Mouse (Mus musculus): ENCODE results near the gene 3110082I17Rik. TPM values are rescaled to one million over a fixed set of nuclear protein-coding genes. Genes with fewer than 3 reads are reported as not detected.
"Not testable (repeated sequence)": the region's sequence is repeated elsewhere in the genome, so short reads cannot be mapped to it uniquely, and the experiment has no call there.

3110082I17Rik gene
- total RNA-seq, 4 experiments from 2014 or later, result 5.4 to 8.7 (median 6.8) TPM

DNA sequence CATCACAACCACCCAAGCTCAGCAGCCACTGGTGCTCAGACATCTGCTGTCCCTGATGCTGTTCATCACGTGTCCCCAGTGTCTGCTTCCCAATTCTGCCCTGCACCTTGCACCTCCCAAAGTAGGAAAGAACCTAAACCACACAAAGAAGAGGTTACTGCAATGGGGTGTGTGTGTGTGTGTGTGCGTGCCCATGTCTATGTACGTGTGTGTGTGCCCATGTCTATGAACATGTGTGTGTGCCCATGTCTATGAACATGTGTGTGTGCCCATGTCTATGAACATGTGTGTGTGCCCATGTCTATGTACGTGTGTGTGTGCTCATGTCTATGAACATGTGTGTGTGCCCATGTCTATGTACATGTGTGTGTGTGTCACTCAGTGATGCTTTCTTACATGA is 64.8 kb downstream of the 3110082I17Rik start:
- no peak for DNase-seq (ENCODE audit: low spot score)

DNA sequence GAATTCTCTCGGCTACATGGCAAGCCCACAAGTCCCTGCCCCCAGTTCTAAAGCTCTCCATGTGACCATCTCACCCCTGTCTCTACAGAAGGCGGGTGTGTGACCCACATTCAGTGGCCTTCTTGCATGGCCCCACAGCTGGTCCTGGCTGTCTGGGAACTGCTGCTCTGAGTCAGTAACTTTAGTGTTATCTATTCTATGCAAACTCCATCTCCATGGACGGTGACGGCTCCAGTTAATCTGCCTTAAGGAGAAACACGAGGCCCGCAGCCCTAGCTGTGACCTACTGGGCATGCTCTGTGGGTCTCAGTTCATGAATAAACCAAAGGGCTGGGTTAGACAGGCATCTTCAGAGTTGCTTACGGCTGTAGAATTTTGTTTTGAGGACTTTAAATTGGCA is 65.9 kb downstream of the 3110082I17Rik start:
- DNase-seq (ENCODE audit: low spot score), result no peak

DNA sequence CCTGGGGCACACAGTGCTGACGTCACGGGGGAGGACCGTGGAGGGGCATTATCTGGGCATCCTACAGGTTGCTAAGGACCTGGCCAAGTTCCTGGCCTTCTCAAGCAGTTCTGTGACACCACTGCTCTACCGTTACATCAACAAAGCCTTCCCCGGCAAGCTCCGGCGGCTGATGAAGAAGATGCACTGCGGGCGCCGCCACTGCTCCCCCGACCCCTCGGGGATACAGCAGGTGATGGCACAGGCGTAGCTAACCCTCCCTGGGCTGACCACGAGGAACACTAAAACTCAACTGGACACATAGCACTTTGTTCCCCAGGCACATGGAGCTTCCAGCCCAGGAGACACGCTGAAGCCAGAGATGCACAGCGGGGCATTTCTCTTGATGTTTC is 67.1 kb downstream of the 3110082I17Rik start:
- DNase-seq (ENCODE audit: low spot score), result no peak

DNA sequence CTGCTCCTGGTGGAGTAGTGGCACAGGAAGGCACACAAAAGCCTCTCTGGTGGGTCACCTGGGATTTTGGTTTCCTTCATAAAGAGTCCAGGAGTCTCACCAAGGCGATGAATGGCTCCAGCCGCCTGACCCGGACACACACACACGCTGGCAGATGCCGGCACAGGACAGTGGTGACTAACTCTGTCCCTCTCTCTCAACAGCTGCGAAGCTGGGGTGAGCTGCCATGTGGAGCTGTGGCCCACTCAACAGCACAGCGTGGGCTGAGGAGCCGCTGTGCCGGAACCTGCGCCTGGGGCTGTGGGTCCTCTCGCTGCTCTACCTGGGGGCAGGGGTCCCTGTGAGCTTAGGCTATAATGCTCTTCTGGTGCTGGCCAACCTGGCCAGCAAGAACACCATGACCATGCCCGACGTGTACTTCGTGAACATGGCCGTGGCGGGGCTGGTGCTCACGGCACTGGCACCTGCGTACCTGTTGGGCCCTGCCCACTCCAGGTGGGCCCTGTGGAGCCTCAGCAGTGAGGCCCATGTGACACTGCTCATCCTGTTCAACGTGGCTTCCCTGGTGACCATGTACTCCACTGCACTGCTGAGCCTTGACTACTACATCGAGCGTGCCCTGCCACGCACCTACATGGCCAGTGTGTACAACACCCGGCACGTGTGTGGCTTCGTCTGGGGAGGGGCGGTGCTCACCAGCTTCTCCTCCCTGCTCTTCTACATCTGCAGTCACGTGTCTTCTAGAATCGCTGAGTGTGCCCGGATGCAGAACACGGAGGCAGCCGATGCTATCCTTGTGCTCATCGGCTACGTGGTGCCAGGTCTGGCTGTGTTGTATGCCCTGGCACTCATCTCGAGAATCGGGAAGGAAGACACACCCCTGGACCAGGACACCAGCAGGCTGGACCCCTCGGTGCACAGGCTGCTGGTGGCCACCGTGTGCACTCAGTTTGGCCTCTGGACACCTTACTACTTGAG is 67.8 kb downstream of the 3110082I17Rik start:
- DNase-seq (ENCODE audit: low spot score), result no peak

DNA sequence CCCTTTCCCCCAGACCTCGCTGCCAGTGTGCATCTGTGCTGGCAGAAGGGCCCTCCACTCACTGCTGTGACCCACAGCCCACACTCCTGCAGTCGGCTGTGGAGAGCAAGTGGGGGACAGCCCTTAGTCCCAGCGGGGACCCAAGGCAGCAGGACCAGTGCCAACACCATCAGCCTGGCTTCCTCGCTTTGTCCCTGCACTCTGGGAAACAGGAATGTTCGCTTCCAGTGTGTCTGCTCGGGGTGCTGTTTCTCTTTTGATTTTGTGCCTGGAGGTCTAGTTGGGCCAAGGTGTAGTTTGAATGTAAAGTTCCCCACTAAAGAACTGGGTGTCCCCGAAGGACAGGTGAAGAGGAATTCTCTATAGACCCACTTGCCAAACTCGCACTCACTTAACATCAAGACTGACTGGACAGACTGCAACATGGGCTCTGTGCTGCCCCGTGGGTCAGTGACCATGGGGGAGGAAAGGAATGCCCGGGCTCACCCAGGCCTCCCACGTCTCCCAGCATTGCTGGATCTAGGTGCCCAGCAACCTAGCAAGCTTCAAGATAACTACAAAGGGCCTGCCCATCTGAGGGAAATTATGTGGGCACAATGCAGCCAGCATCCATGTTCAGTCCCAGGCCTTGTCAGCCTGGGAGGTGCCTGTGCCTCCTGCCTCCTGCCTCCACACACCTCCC is 68.9 kb downstream of the 3110082I17Rik start:
- no peak for DNase-seq (ENCODE audit: low spot score)

DNA sequence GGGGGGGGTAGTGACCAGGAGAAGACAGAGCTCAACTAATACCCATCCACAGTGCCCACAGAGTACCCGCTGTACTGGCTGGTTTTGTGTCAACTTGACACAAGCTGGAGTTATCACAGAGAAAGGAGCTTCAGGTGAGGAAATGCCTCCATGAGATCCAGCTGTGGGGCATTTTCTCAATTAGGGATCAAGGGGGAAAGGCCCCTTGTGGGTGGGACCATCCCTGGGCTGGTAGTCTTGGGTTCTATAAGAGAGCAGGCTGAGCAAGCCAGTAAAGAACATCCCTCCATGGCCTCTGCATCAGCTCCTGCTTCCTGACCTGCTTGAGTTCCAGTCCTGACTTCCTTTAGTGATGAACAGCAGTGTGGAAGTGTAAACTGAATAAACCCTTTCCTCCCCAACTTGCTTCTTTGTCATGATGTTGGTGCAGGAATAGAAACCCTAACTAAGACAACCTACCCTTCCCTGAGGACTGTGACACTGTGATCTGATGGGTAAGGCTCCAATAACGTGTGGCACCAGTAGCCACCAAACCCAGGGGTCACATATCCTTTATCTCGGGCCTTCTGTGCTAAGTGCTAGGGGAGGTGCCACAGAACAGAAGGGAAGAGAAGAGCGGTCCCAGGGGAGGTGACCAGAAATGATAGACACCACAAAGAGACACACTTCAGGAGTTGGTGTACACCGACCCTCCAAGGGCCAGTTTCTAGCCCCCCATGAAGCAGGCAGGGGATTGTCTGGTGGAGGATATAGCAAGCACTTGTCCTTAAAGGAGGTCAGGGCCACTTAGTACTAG is 69.8 kb downstream of the 3110082I17Rik start:
- not testable (repeated sequence) for DNase-seq (ENCODE audit: low spot score)

DNA sequence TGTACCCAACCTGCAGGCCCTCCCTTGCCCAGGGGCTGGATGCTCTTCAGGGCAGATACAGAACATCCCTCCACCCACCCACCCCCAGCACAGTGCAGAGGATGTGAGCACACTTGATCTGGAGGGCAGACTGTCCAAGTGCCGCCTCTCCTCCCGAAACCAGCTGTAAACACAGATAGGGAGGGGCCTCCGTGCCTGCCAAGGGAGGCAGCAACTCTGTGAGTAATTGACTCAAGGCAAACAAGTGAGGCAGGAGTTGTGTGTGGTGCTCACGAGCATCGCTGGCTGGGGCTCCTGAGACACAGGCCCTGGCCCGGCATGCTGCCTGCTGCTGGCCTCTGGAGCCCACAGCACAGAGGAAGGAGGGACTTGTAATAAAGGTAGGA is 70.7 kb downstream of the 3110082I17Rik start:
- peak; percentile 73 for DNase-seq (ENCODE audit: low spot score)

DNA sequence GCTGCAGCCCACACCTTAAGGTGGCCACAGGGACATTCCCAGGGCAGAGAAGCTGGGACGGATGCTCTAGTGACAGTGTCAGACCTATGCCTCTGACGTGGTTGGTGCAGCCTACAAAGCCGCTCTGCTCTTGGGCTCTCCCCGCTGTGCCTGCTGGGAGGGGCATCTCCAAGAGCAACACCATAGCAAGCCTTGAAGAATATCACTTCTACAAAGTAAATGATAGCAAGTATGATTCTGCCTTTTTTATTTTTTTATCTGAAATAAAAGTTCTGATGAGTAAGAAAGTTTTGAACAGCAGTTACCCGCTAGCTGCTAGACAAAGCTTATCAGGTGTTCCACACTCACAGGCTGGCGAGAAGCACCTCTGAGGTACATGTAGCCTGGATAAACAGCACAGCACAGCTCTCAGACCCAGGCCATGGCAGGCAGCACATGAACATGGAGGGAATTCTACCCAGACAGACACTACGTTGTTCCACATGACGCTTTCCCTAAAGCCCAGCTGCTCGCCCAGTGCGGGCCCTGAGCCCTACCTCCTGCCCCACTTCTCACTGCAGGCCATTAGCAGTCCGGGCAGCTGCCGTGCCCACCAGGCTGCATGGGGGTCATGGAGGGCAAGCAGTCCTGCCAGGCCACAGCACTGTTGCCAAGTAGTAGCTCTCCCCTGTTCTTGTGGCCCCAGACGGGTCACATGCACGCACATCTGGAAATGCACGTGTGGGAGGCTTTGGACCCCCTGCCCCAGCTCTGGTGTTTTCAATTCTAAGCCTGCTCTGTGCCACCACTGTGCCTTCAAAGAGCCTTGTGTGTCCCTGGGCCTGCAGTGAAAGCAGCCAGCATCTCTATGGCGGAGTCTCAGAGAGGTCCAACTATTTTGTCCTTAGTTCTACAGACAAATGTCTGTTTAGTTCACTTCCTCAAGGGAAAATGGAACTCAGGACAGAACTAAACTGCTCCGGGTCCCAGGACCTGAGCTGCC is 71.3 kb downstream of the 3110082I17Rik start:
- no peak for DNase-seq (ENCODE audit: low spot score)

DNA sequence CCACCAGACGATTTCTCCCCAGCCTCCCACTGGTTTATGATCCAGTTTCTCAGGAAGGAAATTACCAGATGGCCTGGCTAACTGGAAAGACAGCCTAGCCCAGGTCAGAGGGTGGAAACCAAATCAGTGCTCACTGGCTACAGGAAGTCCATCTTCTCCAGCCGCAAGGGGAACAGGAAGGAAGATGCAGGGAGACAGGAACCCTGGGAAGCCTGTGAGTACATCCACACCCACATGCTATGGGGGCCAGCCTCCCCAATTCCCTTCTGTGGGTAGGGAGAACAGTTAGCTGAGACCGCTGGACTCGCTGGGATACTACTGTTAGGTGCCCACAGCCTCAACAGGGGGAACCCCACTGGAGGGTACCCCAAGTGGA is 72.1 kb downstream of the 3110082I17Rik start:
- DNase-seq (ENCODE audit: low spot score), result peak; percentile 80

DNA sequence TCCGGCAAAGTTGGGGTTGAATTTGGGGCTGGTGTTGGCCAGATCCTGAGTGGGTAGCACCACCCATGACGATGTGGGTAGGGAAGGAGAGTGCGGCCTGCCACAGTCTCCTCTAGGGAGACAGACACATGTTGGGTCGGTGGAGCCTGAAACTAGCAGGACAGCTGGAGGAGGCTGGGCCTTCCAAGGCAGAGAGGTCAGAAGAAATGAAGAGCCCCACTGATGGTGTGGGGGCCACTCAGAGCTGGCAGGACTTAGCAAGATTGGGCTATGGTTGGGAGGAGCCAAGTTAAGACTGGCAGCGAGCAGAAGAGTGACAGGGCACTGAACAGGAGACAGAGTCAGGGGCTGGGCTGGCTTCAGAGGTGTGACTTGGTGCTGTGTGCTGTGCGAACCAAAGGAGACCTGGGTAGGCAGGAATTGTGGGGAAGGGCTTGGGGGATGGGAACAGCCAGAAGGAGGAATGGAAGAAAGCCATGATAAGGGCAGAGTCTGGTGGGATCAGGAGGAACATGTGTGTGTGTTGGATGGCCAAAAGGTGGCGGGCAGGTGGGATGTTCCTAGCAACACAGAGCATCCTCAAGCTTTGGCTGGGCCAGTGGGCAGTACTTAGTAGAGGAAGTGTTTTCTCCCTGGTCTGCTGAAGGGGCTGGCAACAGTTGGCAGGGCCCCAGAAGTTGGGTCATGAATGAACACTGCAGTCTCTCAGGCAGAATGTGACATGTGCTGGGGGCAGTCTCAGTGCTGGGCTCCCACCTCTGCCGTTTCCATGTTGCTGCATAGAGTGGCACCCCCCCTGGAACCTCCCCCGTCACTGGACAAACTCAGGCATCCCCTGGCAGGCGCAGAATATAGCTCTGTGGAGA is 72.8 kb downstream of the 3110082I17Rik start:
- no peak for DNase-seq (ENCODE audit: low spot score)

DNA sequence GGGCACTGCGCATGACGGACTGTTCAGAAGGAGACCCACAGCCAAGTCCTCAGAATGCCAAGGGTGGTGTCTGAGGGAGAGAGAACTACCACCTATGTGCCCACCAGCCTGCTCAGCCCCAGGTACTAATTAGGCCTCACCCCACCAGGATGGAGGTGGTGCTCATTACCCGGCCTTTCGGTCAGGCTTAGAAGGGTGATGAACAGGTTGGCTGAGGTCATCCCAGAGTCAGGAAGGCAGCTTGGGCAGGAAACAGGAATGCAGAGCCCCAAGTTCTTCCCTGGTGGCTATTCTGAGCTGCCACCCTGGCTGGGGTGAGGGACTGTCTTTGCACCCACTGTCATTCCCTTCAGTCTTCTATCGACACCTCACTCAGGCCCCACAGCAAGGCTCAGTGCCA is 74.3 kb downstream of the 3110082I17Rik start:
- DNase-seq (ENCODE audit: low spot score), result no peak

DNA sequence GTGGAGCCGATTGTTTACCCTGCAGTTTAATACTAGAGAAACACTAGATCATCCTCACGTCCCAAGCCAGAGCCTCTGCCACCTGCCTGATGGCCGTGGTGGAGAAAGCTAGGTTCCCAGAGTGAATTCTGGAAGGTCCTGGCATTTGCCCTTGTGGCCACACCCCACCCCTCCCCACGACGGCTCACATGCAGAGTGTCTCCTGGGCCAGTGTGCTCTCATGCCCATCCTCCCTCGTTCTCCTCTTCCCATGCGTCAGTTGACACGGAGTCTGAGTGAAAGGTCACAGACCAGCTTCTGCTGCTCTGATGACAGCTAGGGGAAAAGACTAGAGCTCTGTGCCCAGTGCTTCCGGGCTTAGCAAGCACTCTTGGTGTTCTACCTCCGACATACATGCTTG is 75.8 kb downstream of the 3110082I17Rik start:
- no peak for DNase-seq (ENCODE audit: low spot score)

DNA sequence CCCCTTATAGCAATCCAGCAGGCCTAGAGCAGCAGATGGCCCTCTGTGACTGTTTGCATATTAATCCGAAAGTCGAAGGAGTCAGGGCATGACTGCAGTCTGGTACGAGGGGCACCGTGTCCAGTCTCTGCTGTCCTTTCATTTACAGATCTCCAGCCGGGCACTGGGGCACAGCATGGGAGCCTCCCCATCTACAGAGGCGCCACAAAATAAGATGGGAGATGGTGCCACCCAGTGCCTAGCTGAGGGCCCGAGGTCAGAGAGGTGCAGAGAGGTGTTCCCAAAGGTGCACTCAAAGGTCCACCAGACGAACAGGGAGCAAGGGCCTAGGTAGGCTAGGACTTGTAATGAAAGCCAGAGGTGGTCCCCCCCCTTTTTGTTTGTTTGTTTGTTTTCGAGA is 77.1 kb downstream of the 3110082I17Rik start:
- DNase-seq (ENCODE audit: low spot score), result no peak

DNA sequence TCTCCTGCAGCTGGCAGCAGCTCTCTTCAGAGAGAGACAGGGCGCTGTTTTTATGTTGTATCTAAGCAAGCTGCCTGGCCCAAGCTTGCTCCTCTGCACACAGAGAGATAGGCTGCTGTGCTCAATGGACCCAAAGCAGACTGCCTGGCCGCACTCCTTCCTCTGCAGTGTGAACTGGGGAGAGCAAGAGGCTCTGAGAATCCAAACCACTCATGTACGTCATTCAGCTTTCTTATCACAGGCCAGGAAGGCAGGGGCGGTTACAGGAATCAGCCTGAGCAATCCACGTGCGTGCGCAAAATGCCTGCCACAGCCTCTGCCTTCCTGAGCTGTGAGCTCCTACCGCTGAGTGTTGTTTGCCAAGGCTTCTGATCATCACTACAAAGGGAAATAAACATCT is 77.6 kb downstream of the 3110082I17Rik start:
- peak; percentile 87 for DNase-seq (ENCODE audit: low spot score)

DNA sequence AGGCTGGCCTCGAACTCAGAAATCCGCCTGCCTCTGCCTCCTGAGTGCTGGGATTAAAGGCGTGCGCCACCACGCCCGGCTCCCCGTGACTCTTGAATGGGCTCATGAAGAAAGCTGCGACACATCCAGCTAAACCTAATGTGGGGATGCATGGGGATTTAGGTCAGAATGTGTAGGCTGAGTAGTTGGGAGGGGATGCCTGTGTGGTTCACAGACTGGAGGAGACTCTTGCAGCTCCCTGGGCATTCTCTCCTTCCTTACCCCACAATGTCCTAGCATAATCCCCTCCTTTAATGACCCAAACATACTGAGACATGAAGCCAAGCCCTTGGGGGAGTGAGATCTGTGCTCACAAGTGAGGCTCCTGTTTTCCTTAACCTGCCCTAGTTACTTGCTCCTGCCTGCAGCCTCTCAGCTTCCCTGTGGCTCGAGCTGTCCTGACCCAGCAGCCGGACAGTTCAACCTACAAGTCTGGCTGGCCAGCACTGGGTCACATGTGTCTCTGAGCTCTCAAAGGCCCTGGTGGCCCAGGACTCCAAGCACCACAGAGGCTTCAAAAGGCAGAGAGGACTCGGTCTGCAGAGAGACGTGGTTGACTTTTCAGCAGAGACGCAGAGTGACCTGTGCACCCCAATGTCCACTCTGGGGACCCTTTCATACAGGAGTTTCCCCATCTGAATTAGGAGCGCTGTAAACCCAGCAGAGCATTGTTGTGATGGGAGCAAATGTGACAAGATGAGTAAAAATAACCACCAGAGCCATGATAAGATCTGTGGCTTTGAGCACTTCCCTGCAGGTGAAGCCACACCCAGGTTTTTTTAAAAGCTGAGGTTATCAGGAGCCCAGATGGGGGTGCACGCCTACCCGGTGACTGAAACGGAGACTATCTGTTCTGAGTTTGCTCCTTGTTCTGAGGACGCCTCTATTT is 78.5 kb downstream of the 3110082I17Rik start:
- peak; percentile 64 for DNase-seq (ENCODE audit: low spot score)

DNA sequence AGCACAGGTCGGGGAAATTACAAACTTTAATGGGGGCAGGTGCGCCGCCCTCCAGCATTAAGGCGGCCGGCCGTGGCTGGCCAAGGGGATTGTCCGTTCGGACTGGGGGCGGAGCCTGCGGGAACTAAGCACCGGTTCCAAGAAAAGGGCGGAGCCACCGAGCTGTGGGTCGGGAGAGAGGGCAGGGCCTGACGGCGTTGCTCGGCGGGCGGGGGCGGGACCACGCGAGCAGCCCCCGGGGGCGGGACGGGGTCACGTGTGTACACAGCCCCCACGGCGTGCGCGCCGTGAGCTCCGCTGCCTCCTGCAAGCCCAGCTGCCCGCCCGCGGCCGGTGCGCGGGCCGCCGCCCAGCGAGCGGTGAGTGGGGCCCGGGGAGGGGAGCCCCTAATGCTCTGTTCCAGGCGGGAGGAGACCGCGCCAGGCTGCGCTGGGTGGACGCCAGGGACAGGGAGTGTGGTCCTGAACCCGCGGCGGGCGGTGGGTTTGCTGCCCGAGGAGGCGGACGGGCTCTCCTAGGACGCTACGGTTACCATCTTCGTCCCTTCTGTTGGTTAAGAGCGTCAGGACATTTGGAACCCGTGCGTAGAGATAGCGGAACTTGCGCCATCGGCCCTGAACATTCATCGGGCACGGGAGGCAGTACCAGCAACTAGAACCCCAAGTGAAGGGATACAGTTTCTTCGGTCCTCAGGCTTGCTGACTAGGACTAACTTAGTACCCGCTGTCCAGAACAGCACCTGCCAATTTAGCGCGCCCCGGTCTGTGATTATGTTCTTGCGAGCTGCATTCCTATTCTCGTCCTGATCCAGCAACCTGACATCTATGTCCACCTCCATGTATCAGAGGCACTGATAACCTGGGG is 79.7 kb downstream of the 3110082I17Rik start:
- DNase-seq (ENCODE audit: low spot score), result peak; percentile 97

DNA sequence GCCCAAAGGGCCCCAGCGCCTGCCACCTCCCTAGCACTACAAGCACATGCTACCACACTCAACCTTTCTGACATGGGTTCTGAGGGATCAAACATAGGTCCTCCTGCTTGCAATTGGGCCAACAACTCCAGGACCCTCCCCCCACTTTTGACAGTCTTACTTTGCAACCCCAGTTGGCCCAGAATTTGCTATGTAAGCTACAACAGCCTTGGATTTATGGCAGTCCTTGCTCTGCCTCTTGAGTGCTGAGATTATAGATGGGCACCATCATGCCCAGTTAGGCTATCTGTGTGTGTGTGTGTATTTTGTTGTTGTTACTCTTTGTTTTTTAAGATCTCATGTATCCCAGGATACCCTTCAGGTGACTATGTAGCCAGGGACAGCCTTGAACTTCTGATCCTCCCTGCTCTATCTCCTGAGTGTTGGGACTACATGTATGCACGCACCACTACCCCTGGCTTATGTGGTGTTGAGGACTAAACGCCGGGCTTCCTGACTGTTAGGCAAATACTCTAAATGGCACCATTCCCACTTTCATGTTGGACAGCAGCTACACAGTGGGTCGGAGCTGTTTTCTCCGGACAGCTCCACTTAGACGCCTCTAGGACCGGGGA is 80.4 kb downstream of the 3110082I17Rik start:
- DNase-seq (ENCODE audit: low spot score), result no peak

Data from heart, adult 8-10 months (tissue).